Mouse (Mus musculus) cerebellum, adult 2 months (tissue): ENCODE measurements around the gene Lyz2. TPM values are rescaled to one million over a fixed set of nuclear protein-coding genes. Genes with fewer than 3 reads are reported as not detected.

Source experiments
- DNase-seq, 2 experiments: peaks; one replicate each; pipeline ENCODE4 v3.0.0; 2021
- H3K27ac ChIP-seq: fragments of 200-500 bp; 2 replicates; pipeline ENCODE4 v1.5.1; 2012; ENCODE audit warnings: low read length, control low read depth, inconsistent platforms; ENCODE audit not compliant: insufficient read depth
- H3K27me3 ChIP-seq: fragments of 200-500 bp; 2 replicates; pipeline ENCODE4 v1.6.1; 2012; ENCODE audit warnings: inconsistent platforms, mild to moderate bottlenecking, low read length, moderate library complexity; ENCODE audit not compliant: control insufficient read depth, insufficient read depth
- H3K4me1 ChIP-seq: fragments of 200-500 bp; 2 replicates; pipeline ENCODE4 v1.6.1; 2011; ENCODE audit warnings: low read length; ENCODE audit not compliant: control insufficient read depth, insufficient read depth
- H3K4me3 ChIP-seq: fragments of 200-500 bp; replicated peaks from 2 replicates; pipeline ENCODE3; 2011; ENCODE audit warnings: mild to moderate bottlenecking, low read depth, low read length, control low read depth; ENCODE audit not compliant: insufficient read depth
- CTCF ChIP-seq: fragments of 200-500 bp; IDR thresholded peaks from 2 replicates; pipeline ENCODE4 v1.5.1; 2011; ENCODE audit warnings: low read depth, mild to moderate bottlenecking, control low read depth, low read length, moderate library complexity, borderline replicate concordance; ENCODE audit not compliant: insufficient read depth
- POLR2A ChIP-seq: fragments of 200-500 bp; IDR thresholded peaks from 2 replicates; pipeline ENCODE4 v1.6.1; 2011; ENCODE audit warnings: low read length, control low read depth, borderline replicate concordance; ENCODE audit not compliant: insufficient read depth
- WGBS: fragments of 180-500 bp; shearing (Covaris S2); methylation state at CpG from one replicate; pipeline ENCODE4 v1.1.7; 2018; 5-methylcytosine and 5-hydroxymethylcytosine counted together
- polyA plus RNA-seq: library from polyadenylated mRNA; depleted of rRNA; stranded (reverse); fragments of >200 nt; gene quantifications from 2 replicates; pipeline ENCODE4 v1.2.3, GENCODE M21; 2012; rRNA removed

Lyz2 gene
- polyA plus RNA-seq, 1 experiment, result 11.3 TPM

- no peak overlapping the region for H3K27ac ChIP-seq
- H3K4me3 ChIP-seq, result no peak overlapping the region
- DNase-seq, result no peak
- H3K4me1 ChIP-seq, result no peaks in the 10 kb centered on the region
- no peaks in the 10 kb centered on the region for H3K27me3 ChIP-seq
- TF ChIP-seq POLR2A (no peak), CTCF (no peak)
Measured at GRCm38 (mm10) chr10:117259870-117260269, 22.3 kb downstream of the Lyz2 start.

- no peaks in the 10 kb centered on the region for H3K4me1 ChIP-seq
- H3K4me3 ChIP-seq, result no peak within 1 kb of the TSS
- no peaks in the 10 kb centered on the region for H3K27me3 ChIP-seq
- no peak within 1 kb of the TSS for H3K27ac ChIP-seq
- DNase-seq, result no peak
- WGBS, result 90% methylated on average over 12 of the region's 12 CpGs
- no peak for TF ChIP-seq POLR2A
- TF ChIP-seq CTCF, result no peak
Measured at GRCm38 (mm10) chr10:117238603-117239002, 43.5 kb downstream of the Lyz2 start, which contains the start of gene 9530003J23Rik. Gene 9530003J23Rik (minus strand): TSS chr10:117238703.

GRCm38 (mm10) chr10:117235866-117236265 lies 46.3 kb downstream of the Lyz2 start:
- Histone ChIP-seq H3K4me3 (no peak overlapping the region), H3K27ac (no peak overlapping the region), H3K4me1 (no peaks in the 10 kb centered on the region), H3K27me3 (no peaks in the 10 kb centered on the region)
- DNase-seq, result no peak
- WGBS, result 61% methylated on average over 11 of the region's 11 CpGs
- TF ChIP-seq POLR2A (no peak), CTCF (no peak)

DNA sequence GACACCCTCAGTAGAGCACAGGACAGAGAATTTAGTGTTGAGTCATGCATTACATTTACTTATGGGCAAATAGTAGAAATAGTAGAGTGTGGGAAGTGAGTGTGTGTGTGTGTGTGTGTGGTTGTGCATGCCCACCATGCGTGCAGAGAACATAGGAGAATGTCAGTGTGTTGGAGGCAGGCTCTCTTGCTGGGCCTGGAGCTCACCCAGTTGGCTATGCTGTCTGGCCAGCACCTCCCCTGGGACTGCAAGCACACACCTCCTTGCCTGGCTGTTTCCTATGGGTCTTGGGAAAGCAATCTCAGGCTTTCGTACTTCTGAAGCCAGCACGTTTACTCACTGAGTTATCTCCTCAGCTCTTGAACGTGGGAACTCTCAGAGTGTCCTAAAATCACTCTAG lies 47.3 kb downstream of the Lyz2 start:
- no peak overlapping the region for H3K4me3 ChIP-seq
- no peak for DNase-seq
- 50% methylated on average over 4 of the region's 4 CpGs for WGBS
- H3K27ac ChIP-seq, result no peak overlapping the region
- H3K27me3 ChIP-seq, result no peaks in the 10 kb centered on the region
- H3K4me1 ChIP-seq, result no peaks in the 10 kb centered on the region
- TF ChIP-seq CTCF (no peak), POLR2A (no peak)

DNA sequence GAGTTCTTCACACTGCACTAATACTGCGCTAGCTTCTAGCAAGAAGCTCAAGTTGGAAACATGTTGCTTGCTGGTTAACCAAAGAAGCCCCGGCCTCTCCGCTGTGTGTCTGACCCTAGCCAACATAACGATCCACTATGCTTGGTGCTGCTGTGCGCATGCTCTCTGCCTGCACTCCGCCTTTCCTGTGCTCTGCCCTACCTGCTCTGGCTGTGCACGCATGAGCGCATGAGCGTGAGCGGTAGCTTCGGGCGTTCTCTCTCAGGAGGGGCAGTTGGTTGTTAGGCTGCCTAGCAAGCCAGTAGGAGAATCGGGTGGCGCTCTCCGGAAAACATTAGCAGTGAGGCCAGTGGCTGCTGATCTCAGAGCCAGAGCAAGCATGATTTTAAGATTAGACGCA lies 52.3 kb downstream of the Lyz2 start:
- Histone ChIP-seq H3K4me1 (no peaks in the 10 kb centered on the region), H3K27me3 (no peaks in the 10 kb centered on the region), H3K4me3 (no peak overlapping the region), H3K27ac (no peak overlapping the region)
- 63% methylated on average over 16 of the region's 16 CpGs for WGBS
- DNase-seq, result peak in 1 of 2 experiments; percentile 38
- TF ChIP-seq CTCF (no peak), POLR2A (0 out of 2 replicates have a peak, but pooled peaks have one; percentile 15)

Other genes starting within 250 kb of the Lyz2 start
- gene Lrrc10, start 237.0 kb downstream of the Lyz2 start, polyA plus RNA-seq, result 0.16 TPM in 1 of 2 replicates, not detected in the other
- 148 and 153 TPM in 2 replicates for gene Cct2, start 218.5 kb downstream of the Lyz2 start, polyA plus RNA-seq
- gene Frs2, start 133.8 kb downstream of the Lyz2 start, polyA plus RNA-seq, result 36.3 and 37.1 TPM in 2 replicates
- 41.9 and 44.5 TPM in 2 replicates for gene Yeats4, start 57.8 kb downstream of the Lyz2 start, polyA plus RNA-seq
- gene 9530003J23Rik, start 43.6 kb downstream of the Lyz2 start, polyA plus RNA-seq, result not detected in 2 replicates
- gene Lyz1, start 10.5 kb upstream of the Lyz2 start, polyA plus RNA-seq, result 0.11 and 0.13 TPM in 2 replicates
- gene Cpsf6, start 97.7 kb upstream of the Lyz2 start, polyA plus RNA-seq, result 64.0 and 68.4 TPM in 2 replicates